Mouse (Mus musculus) stomach, embryonic 15.5 days (tissue): ENCODE data around the gene Cct4. TPM values are rescaled to one million over a fixed set of nuclear protein-coding genes. Genes with fewer than 3 reads are reported as not detected.

Source experiments
- ATAC-seq: fragments of 200-750 bp; cut with Nextera tagmentation; 2 replicates; pipeline ENCODE4 v1.8.0; 2017; ENCODE audit warnings: low read depth, moderate number of reproducible peaks, moderate TSS enrichment; ENCODE audit not compliant: insufficient read depth, low FRiP score
- H3K27ac ChIP-seq: fragments of 300-500 bp; sonication (generic); 2 replicates; pipeline ENCODE4 v1.5.1; 2015; ENCODE audit warnings: mild to moderate bottlenecking, inconsistent platforms
- H3K27me3 ChIP-seq: fragments of 300-500 bp; sonication (generic); replicated peaks from 2 replicates; pipeline ENCODE4 v1.6.1; 2015; ENCODE audit warnings: inconsistent platforms
- H3K36me3 ChIP-seq: fragments of 300-500 bp; sonication (generic); 2 replicates; pipeline ENCODE4 v1.6.1; 2015; ENCODE audit warnings: inconsistent platforms
- H3K4me1 ChIP-seq: fragments of 300-500 bp; sonication (generic); 2 replicates; pipeline ENCODE4 v1.6.1; 2015; ENCODE audit warnings: inconsistent platforms
- H3K4me2 ChIP-seq: fragments of 300-500 bp; sonication (generic); 2 replicates; pipeline ENCODE4 v1.6.1; 2015; ENCODE audit warnings: mild to moderate bottlenecking, inconsistent platforms
- H3K4me3 ChIP-seq: fragments of 300-500 bp; sonication (generic); replicated peaks from 2 replicates; pipeline ENCODE4 v1.5.1; 2015; ENCODE audit warnings: inconsistent platforms
- H3K9ac ChIP-seq: fragments of 300-500 bp; sonication (generic); 2 replicates; pipeline ENCODE4 v1.6.1; 2015; ENCODE audit warnings: inconsistent platforms
- H3K9me3 ChIP-seq: fragments of 300-500 bp; sonication (generic); 2 replicates; pipeline ENCODE4 v1.6.1; 2016; ENCODE audit warnings: inconsistent platforms
- WGBS: fragments of 180-500 bp; shearing (Covaris S2); methylation state at CpG from one replicate; pipeline ENCODE4 v1.1.7; 2015; 5-methylcytosine and 5-hydroxymethylcytosine counted together
- polyA plus RNA-seq: library from polyadenylated mRNA; unstranded; fragments of >200 nt; fragmentation: Nextera tagmentation; extraction: Ambion mirVana; gene quantifications from 2 replicates; pipeline ENCODE4 v1.2.1, GENCODE M21; 2015

Gene Cct4
- polyA plus RNA-seq, 1 experiment from 2014 or later = 248 TPM

DNA sequence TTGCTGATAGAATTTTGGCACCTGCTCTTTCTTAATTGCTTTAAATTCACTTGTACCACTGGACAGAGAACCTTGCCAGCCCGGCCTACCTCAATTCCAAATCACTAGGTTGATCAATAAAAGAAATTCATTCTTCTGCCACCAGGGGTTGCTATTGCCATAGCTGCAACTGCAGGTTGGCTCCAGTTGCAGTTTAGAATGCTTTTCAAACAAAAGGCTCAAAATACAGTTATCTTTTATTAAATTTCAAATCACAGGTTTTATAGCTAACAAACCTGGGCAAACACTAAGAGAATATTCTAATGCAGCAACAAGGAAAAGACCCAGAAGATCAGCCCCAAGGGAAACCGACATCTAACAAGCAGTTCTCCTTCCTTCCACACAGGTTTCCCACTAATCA is 3.0 kb upstream of the Cct4 start:
- WGBS = 35% methylated on average over 2 of the region's 2 CpGs
- Histone ChIP-seq H3K27me3 (no peaks in the 10 kb centered on the region), H3K4me3 (no peak overlapping the region), H3K9me3 (no peaks in the 10 kb centered on the region), H3K9ac (no peak overlapping the region), H3K27ac (no peak overlapping the region), H3K4me1 (peaks cover 8% of the 10 kb centered on the region), H3K4me2 (no peak overlapping the region), H3K36me3 (0 out of 2 replicates have a peak, but pooled peaks cover 3% of the 10 kb centered on the region)
- ATAC-seq = no peak

DNA sequence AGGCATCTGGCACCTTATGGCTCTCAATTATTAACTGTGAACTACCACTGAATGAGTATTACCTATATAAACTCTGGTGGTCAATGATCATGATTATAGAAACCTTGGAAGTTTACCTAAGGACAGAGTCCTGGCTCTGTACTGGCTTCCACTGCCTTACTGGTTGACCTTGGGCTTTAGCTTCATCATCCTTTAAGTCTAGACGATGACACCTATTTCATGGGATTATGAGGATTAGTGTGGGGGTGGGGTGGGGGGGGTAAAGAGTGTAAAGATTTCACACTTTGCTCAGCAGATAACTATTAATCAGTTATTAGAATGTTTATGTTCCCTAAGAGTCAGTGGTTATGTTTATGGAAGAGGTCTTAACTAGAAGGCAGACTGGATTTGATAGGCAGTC is 533 bp upstream of the Cct4 start:
- WGBS = 34% methylated on average over 1 of the region's 1 CpGs
- Histone ChIP-seq H3K9ac (no peak overlapping the region), H3K27me3 (no peaks in the 10 kb centered on the region), H3K27ac (peak overlapping the region; percentile 89), H3K4me1 (peaks cover 8% of the 10 kb centered on the region), H3K36me3 (peaks cover 10% of the 10 kb centered on the region), H3K4me2 (peak overlapping the region; percentile 86), H3K9me3 (no peaks in the 10 kb centered on the region), H3K4me3 (peak overlapping the region; percentile 88)
- no peak for ATAC-seq

GRCm38 (mm10) chr11:22991218-22991835 is 1.0 kb downstream of the Cct4 start:
- Histone ChIP-seq H3K9ac (peak overlapping the region; percentile 85), H3K4me2 (peak overlapping the region; percentile 86), H3K27me3 (no peaks in the 10 kb centered on the region), H3K27ac (no peak overlapping the region), H3K4me1 (peaks cover 8% of the 10 kb centered on the region), H3K9me3 (no peaks in the 10 kb centered on the region), H3K4me3 (peak overlapping the region; percentile 88), H3K36me3 (peaks cover 19% of the 10 kb centered on the region)
- WGBS = 6% methylated on average over 14 of the region's 14 CpGs
- no peak for ATAC-seq

DNA sequence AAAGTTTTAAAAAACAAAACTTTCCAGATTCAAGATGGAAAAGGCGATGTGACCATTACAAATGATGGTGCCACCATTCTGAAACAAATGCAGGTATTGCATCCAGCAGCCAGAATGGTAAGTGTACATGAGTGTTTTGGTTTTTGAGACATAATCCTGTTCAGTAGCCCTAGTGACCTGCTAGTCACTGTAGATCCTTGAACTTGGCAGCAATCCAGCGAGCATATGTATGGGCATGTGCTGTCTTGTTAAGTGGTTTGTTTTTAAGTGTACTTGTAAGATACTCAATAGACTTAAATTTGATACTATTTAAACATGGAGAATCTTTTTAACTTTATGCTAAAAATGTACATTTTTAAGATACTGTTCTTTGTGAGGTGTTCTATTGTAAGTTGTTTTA is 4.0 kb downstream of the Cct4 start:
- 77% methylated on average over 2 of the region's 2 CpGs for WGBS
- no peak overlapping the region for H3K9ac ChIP-seq
- H3K27ac ChIP-seq = no peak overlapping the region
- peaks cover 8% of the 10 kb centered on the region for H3K4me1 ChIP-seq
- no peaks in the 10 kb centered on the region for H3K27me3 ChIP-seq
- no peak for ATAC-seq
- no peak overlapping the region for H3K4me2 ChIP-seq
- no peak overlapping the region for H3K4me3 ChIP-seq
- no peaks in the 10 kb centered on the region for H3K9me3 ChIP-seq
- peaks cover 34% of the 10 kb centered on the region for H3K36me3 ChIP-seq

DNA sequence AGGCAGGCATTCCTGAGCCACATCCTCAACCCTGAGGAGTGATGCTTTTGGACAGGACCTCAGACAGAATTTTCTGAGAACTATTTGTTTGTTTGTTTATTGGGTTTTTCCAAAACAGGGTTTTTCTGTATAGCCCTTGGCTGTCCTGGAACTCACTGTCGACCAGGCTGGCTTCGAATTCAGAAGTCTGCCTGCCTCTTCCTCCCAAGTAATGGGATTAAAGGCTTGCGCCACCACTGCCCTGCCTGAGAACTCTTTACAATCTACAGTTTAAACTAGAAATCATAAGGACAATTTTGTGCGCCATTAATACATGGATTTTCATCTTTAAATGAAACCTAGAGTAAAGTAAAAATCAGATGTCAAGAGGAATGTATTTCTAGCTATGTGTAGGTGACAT is 5.1 kb downstream of the Cct4 start:
- no peaks in the 10 kb centered on the region for H3K27me3 ChIP-seq
- no peak overlapping the region for H3K9ac ChIP-seq
- no peak overlapping the region for H3K4me2 ChIP-seq
- H3K9me3 ChIP-seq = no peaks in the 10 kb centered on the region
- H3K4me1 ChIP-seq = peaks cover 8% of the 10 kb centered on the region
- ATAC-seq = no peak
- 95% methylated on average over 4 of the region's 4 CpGs for WGBS
- H3K4me3 ChIP-seq = no peak overlapping the region
- peaks cover 45% of the 10 kb centered on the region for H3K36me3 ChIP-seq
- no peak overlapping the region for H3K27ac ChIP-seq

- peak; percentile 50; the same call in 1 of the 2 replicates for ATAC-seq
- no peaks in the 10 kb centered on the region for H3K4me1 ChIP-seq
- 60% methylated on average over 1 of the region's 1 CpGs for WGBS
- no peak overlapping the region for H3K4me3 ChIP-seq
- H3K9me3 ChIP-seq = no peaks in the 10 kb centered on the region
- no peak overlapping the region for H3K27ac ChIP-seq
- H3K4me2 ChIP-seq = no peak overlapping the region
- no peak overlapping the region for H3K9ac ChIP-seq
- H3K36me3 ChIP-seq = peaks cover 57% of the 10 kb centered on the region
- no peaks in the 10 kb centered on the region for H3K27me3 ChIP-seq
Measured at GRCm38 (mm10) chr11:22998308-22998707, 8.0 kb downstream of the Cct4 start.

GRCm38 (mm10) chr11:23005276-23005675 is 15.0 kb downstream of the Cct4 start:
- Histone ChIP-seq H3K4me1 (peaks cover 5% of the 10 kb centered on the region), H3K27ac (no peak overlapping the region), H3K36me3 (peaks cover 27% of the 10 kb centered on the region), H3K27me3 (no peaks in the 10 kb centered on the region), H3K9me3 (no peaks in the 10 kb centered on the region), H3K4me2 (no peak overlapping the region), H3K9ac (no peak overlapping the region), H3K4me3 (no peak overlapping the region)
- WGBS = 88% methylated on average over 1 of the region's 1 CpGs
- ATAC-seq = no peak

GRCm38 (mm10) chr11:23007166-23007480 is 16.8 kb downstream of the Cct4 start:
- H3K9me3 ChIP-seq = no peaks in the 10 kb centered on the region
- H3K9ac ChIP-seq = no peak overlapping the region
- peak overlapping the region; percentile 85; the same call in 1 of the 2 replicates for H3K27ac ChIP-seq
- peak overlapping the region; percentile 82 for H3K4me2 ChIP-seq
- H3K27me3 ChIP-seq = no peaks in the 10 kb centered on the region
- H3K4me3 ChIP-seq = peak overlapping the region; percentile 61
- WGBS = 4% methylated on average over 6 of the region's 6 CpGs
- peaks cover 17% of the 10 kb centered on the region for H3K36me3 ChIP-seq
- peaks cover 5% of the 10 kb centered on the region for H3K4me1 ChIP-seq
- ATAC-seq = peak; percentile 51

GRCm38 (mm10) chr11:23007481-23008180 is 17.3 kb downstream of the Cct4 start, which contains the start of gene Fam161a:
Gene Fam161a (plus strand): TSS chr11:23007531.
- peak; percentile 95 for ATAC-seq
- H3K9ac ChIP-seq = peak within 1 kb of the TSS; percentile 62

DNA sequence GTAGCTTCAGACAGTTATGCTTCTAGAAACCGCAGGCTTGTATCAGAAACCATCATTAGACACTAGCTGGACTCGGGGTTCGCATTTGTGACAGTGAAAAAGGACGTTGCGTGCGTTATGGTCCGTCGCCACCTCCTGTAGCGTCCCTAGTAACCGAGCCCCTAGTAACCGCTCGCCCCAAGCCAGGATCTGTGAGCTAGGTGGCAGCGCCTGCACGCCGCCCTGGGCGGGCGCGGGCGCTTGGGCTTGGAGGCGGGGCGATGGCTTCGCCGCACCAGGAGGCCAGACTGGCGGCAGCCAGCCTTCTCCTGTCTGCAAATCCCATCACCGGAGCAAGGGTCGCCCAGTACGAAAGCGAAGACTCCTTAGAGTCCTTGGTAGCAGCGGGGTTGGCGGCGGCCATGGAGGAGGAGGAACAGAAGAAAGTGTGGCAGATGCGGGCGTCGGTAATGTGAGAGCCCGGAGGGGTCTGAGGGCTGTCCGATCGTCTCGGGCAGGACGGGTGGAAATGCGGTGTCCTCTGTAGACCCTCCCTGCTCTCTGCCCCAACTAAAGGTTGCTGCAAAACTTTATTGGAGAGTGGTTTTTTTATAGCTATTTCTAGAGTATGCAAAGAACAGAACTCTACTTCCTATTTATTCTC is 18.0 kb downstream of the Cct4 start:
- Histone ChIP-seq H3K27me3 (no peaks in the 10 kb centered on the region), H3K27ac (peak overlapping the region; percentile 85), H3K9me3 (no peaks in the 10 kb centered on the region), H3K4me2 (peak overlapping the region; percentile 82), H3K9ac (peak overlapping the region; percentile 62), H3K4me1 (peaks cover 5% of the 10 kb centered on the region), H3K4me3 (peak overlapping the region; percentile 61), H3K36me3 (peaks cover 10% of the 10 kb centered on the region)
- under 1% methylated on average over 40 of the region's 40 CpGs for WGBS
- ATAC-seq = peak; percentile 90

More at GRCm38 (mm10) chr11:23007481-23008180, 17.3 kb downstream of the Cct4 start, which contains the start of gene Fam161a:
- Histone ChIP-seq H3K27me3 (no peaks in the 10 kb centered on the region), H3K9me3 (no peaks in the 10 kb centered on the region), H3K27ac (peak within 1 kb of the TSS; percentile 85), H3K4me3 (peak within 1 kb of the TSS; percentile 61), H3K4me1 (peaks cover 5% of the 10 kb centered on the region), H3K4me2 (peak within 1 kb of the TSS; percentile 82), H3K36me3 (peaks cover 12% of the 10 kb centered on the region)
- WGBS = under 1% methylated on average over 22 of the region's 22 CpGs

DNA sequence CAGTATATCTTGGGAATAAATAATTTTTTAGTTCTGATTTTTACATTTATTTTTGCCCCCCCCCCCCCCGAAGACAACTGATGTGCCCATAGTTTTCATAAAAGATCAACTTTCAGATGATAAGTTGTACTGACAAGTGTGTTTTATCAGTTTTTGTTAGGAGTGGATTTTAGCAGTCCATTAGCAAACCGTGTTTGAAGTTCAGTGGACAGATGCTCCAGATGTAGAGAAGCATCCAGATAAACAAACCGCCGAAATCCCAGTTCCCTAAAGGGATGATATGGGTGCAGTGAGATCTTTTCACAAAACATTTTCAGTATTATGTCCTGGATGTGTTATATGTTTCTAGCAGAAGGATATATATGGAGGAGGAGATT is 18.5 kb downstream of the Cct4 start:
- Histone ChIP-seq H3K27me3 (no peaks in the 10 kb centered on the region), H3K4me1 (peaks cover 5% of the 10 kb centered on the region), H3K9ac (no peak overlapping the region), H3K4me2 (peak overlapping the region; percentile 82), H3K4me3 (peak overlapping the region; percentile 61), H3K9me3 (no peaks in the 10 kb centered on the region), H3K36me3 (peaks cover 5% of the 10 kb centered on the region), H3K27ac (no peak overlapping the region)
- WGBS = 18% methylated on average over 4 of the region's 4 CpGs
- ATAC-seq = no peak

GRCm38 (mm10) chr11:23013096-23013495 is 22.8 kb downstream of the Cct4 start:
- no peak overlapping the region for H3K9ac ChIP-seq
- no peak for ATAC-seq
- H3K4me2 ChIP-seq = no peak overlapping the region
- H3K9me3 ChIP-seq = no peaks in the 10 kb centered on the region
- H3K4me3 ChIP-seq = no peak overlapping the region
- no peaks in the 10 kb centered on the region for H3K27me3 ChIP-seq
- no peaks in the 10 kb centered on the region for H3K4me1 ChIP-seq
- H3K36me3 ChIP-seq = no peaks in the 10 kb centered on the region
- H3K27ac ChIP-seq = peak overlapping the region; percentile 26
- whole genome bisulfite sequencing = 53% methylated on average over 1 of the region's 1 CpGs
